Mouse (Mus musculus): ENCODE data around the gene Sprr2i. TPM values are rescaled to one million over a fixed set of nuclear protein-coding genes. Genes with fewer than 3 reads are reported as not detected.

Sprr2i gene
- total and polyA plus RNA-seq, 3 experiments: not detected

DNA sequence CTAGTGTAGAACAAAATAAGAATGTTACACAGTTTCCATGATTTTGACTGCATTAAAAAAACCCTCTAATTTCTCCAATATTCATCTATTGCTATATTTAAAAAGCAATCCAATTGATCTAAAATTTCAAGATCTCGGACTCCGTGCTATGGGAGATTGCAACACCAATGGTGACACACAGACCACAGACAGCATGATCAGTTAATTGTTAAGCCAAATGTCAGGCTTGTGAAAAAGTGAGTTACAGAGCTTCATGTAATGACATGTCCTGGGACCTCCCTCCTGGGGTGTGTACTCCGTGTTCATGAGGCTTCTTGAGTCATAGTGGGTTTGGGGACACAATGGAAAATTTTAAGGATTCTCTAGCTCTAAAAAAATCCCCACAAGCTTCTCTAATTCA is 32.4 kb downstream of the Sprr2i start:
- H3K79me2 ChIP-seq (replicated peaks; ENCODE audit: control insufficient read depth, extremely low read depth, insufficient read depth, poor library complexity, severe bottlenecking): no peaks in the 10 kb centered on the region
- in situ Hi-C loops (cut with MboI; ENCODE audit: low pct_ligation_motif_present, low pct_unique_long_range_greater_than_20kb, low sequenced_read_pairs): no loop called here
- H3K27me3 ChIP-seq (replicated peaks): no peaks in the 10 kb centered on the region
- TF ChIP-seq UBTF (IDR thresholded peaks at IDR 0.05; ENCODE audit: low read depth, low read length) (no peak), MXI1 (IDR thresholded peaks at IDR 0.05; ENCODE audit: low read depth, low read length) (no peak), RCOR1 (conservative IDR thresholded peaks at IDR 0.05; ENCODE audit: low read depth, low read length) (no peak), SIN3A (IDR thresholded peaks at IDR 0.05; ENCODE audit: low read length) (no peak), ZC3H11A (IDR thresholded peaks at IDR 0.05; ENCODE audit: low read depth, low read length) (no peak), MYC (IDR thresholded peaks at IDR 0.05; ENCODE audit: low read depth, low read length) (no peak), JUN (IDR thresholded peaks at IDR 0.05; ENCODE audit: insufficient read depth, low read depth, low read length) (no peak), CHD2 (IDR thresholded peaks at IDR 0.05; ENCODE audit: low read length) (no peak), ZMIZ1 (IDR thresholded peaks at IDR 0.05; ENCODE audit: low read depth, low read length) (no peak), PAX5 (IDR thresholded peaks at IDR 0.05; ENCODE audit: low read length) (no peak), ETS1 (conservative IDR thresholded peaks at IDR 0.05; ENCODE audit: low read depth, low read length) (no peak), KAT2A (IDR thresholded peaks at IDR 0.05; ENCODE audit: insufficient replicate concordance, low read length) (no peak), ELF1 (IDR thresholded peaks at IDR 0.05; ENCODE audit: low read depth, low read length) (no peak), TBP (conservative IDR thresholded peaks at IDR 0.05; ENCODE audit: low read depth, low read length) (no peak)
- no peak overlapping the region for H3K4me2 ChIP-seq (ENCODE audit: insufficient read depth, low read depth, poor library complexity, severe bottlenecking)
- H3K9ac ChIP-seq (ENCODE audit: insufficient read depth, low read depth): no peak overlapping the region
- dilution Hi-C loops (cut with MboI; ENCODE audit: extremely low pct_ligation_motif_present, extremely low pct_unique_long_range_greater_than_20kb, low sequenced_read_pairs): no loop called here
- DNase-seq (ENCODE audit: extremely low read depth): no peak
- H3K36me3 ChIP-seq (replicated peaks in 1 of 2; ENCODE audit: control insufficient read depth in 1 of 2, insufficient read depth in 1 of 2, low read length in 1 of 2): no peaks in the 10 kb centered on the region
- H3K27ac ChIP-seq (ENCODE audit: insufficient read depth, low read depth): no peak overlapping the region
- no peaks in the 10 kb centered on the region for H3K4me1 ChIP-seq (ENCODE audit: control insufficient read depth in 1 of 2, insufficient read depth in 2 of 2)
- H3K4me3 ChIP-seq (replicated peaks in 1 of 3; ENCODE audit: low read depth in 2 of 3, low read length in 2 of 3, poor library complexity in 1 of 3): no peak overlapping the region
- peaks cover 34% of the 10 kb centered on the region for H3K9me3 ChIP-seq (replicated peaks; ENCODE audit: low read length)

DNA sequence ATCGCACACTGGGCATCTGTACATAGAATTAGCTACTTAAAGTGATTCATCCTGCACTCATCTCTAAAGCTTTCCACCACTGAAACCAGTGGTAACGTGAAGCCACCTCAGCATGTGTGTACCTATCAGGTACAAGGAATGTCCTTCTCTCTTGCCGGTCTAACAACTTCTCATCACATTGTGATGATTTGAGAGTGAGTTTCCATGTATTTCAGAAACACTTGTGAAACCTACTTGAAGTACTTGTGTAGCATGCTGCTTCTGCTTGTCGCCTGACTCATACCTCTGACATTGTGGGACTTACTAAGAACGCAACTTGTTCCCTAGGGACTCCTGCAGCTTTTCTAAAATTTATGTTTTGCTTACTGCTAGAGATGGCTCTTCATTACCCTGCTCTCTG is 47.4 kb downstream of the Sprr2i start:
- H3K36me3 ChIP-seq (replicated peaks in 1 of 2; ENCODE audit: control insufficient read depth in 1 of 2, insufficient read depth in 1 of 2, low read length in 1 of 2): no peaks in the 10 kb centered on the region
- peaks cover 39% of the 10 kb centered on the region for H3K9me3 ChIP-seq (replicated peaks; ENCODE audit: low read length)
- H3K4me1 ChIP-seq (ENCODE audit: control insufficient read depth in 1 of 2, insufficient read depth in 2 of 2): no peaks in the 10 kb centered on the region
- no peaks in the 10 kb centered on the region; the same call in 1 of the 2 replicates for H3K79me2 ChIP-seq (replicated peaks; ENCODE audit: control insufficient read depth, extremely low read depth, insufficient read depth, poor library complexity, severe bottlenecking)
- H3K9ac ChIP-seq (ENCODE audit: insufficient read depth, low read depth): no peak overlapping the region
- H3K27me3 ChIP-seq (replicated peaks): no peaks in the 10 kb centered on the region
- H3K4me2 ChIP-seq (ENCODE audit: insufficient read depth, low read depth, poor library complexity, severe bottlenecking): no peak overlapping the region
- H3K27ac ChIP-seq (ENCODE audit: insufficient read depth, low read depth): no peak overlapping the region
- no peak for DNase-seq (ENCODE audit: extremely low read depth)
- TF ChIP-seq CTCF (conservative IDR thresholded peaks at IDR 0.05 in 1 of 2, IDR thresholded peaks at IDR 0.05 in 1 of 2; ENCODE audit: low read depth in 2 of 2, low read length in 2 of 2): no peak
- TF ChIP-seq GABPA (IDR thresholded peaks at IDR 0.05; ENCODE audit: insufficient replicate concordance, low read depth, low read length): no peak
- no peak for TF ChIP-seq ZKSCAN1 (IDR thresholded peaks at IDR 0.05; ENCODE audit: borderline replicate concordance, low read depth, low read length)
- no peak for TF ChIP-seq MAZ (IDR thresholded peaks at IDR 0.05; ENCODE audit: low read depth, low read length)
- no peak for TF ChIP-seq RCOR1 (conservative IDR thresholded peaks at IDR 0.05; ENCODE audit: low read depth, low read length)
- no peak for TF ChIP-seq TBP (conservative IDR thresholded peaks at IDR 0.05; ENCODE audit: low read depth, low read length)
- no peak for TF ChIP-seq MAX (IDR thresholded peaks at IDR 0.05; ENCODE audit: low read length)
- no peak overlapping the region for H3K4me3 ChIP-seq (replicated peaks in 1 of 3; ENCODE audit: low read depth in 2 of 3, low read length in 2 of 3, poor library complexity in 1 of 3)
- in situ Hi-C loops (cut with MboI; ENCODE audit: low pct_ligation_motif_present, low pct_unique_long_range_greater_than_20kb, low sequenced_read_pairs): no loop called here
- dilution Hi-C loops (cut with MboI; ENCODE audit: extremely low pct_ligation_motif_present, extremely low pct_unique_long_range_greater_than_20kb, low sequenced_read_pairs): no loop called here
